Mouse (Mus musculus): ENCODE results near the gene Fbxo10. TPM values are rescaled to one million over a fixed set of nuclear protein-coding genes. Genes with fewer than 3 reads are reported as not detected.

Fbxo10 gene
- polyA plus RNA-seq, 1 experiment from 2014 or later, result 5.6 TPM

GRCm38 (mm10) chr4:45015615-45016014, 68.8 kb downstream of the Fbxo10 start:
- DNase-seq (ENCODE audit: low spot score, missing footprints), result peak; percentile 93
- 7% methylated on average over 3 of the region's 3 CpGs for WGBS
- no peak overlapping the region for H3K27ac ChIP-seq (ENCODE audit: low read depth, low read length)
- no peaks in the 10 kb centered on the region for H3K9me3 ChIP-seq (ENCODE audit: control insufficient read depth, low read length)
- no peak overlapping the region for H3K4me2 ChIP-seq
- no peaks in the 10 kb centered on the region for H3K27me3 ChIP-seq (ENCODE audit: control insufficient read depth, insufficient read depth, low read length)
- no peaks in the 10 kb centered on the region for H3K36me3 ChIP-seq (ENCODE audit: control insufficient read depth, insufficient read depth, low read length)
- H3K4me1 ChIP-seq (ENCODE audit: control insufficient read depth, insufficient read depth, low read length), result peaks cover 25% of the 10 kb centered on the region
- H3K9ac ChIP-seq (ENCODE audit: low read length), result 0 out of 2 replicates have a peak overlapping the region, but pooled peaks have one; percentile 22
- no peak for ATAC-seq (ENCODE audit: low FRiP score)
- no peak overlapping the region for H3K4me3 ChIP-seq (ENCODE audit: low read depth, low read length)

GRCm38 (mm10) chr4:45013537-45013936, 70.9 kb downstream of the Fbxo10 start:
- peak overlapping the region; percentile 54 for H3K4me2 ChIP-seq
- peak overlapping the region; percentile 64; the same call in 1 of the 2 replicates for H3K9ac ChIP-seq (ENCODE audit: low read length)
- no peak for DNase-seq (ENCODE audit: low spot score, missing footprints)
- ATAC-seq (ENCODE audit: low FRiP score), result no peak
- no peaks in the 10 kb centered on the region for H3K9me3 ChIP-seq (ENCODE audit: control insufficient read depth, low read length)
- peak overlapping the region; percentile 51; the same call in 1 of the 2 replicates for H3K4me3 ChIP-seq (ENCODE audit: low read depth, low read length)
- peaks cover 24% of the 10 kb centered on the region for H3K4me1 ChIP-seq (ENCODE audit: control insufficient read depth, insufficient read depth, low read length)
- H3K36me3 ChIP-seq (ENCODE audit: control insufficient read depth, insufficient read depth, low read length), result no peaks in the 10 kb centered on the region
- H3K27me3 ChIP-seq (ENCODE audit: control insufficient read depth, insufficient read depth, low read length), result no peaks in the 10 kb centered on the region
- 10% methylated on average over 2 of the region's 2 CpGs for WGBS
- H3K27ac ChIP-seq (ENCODE audit: low read depth, low read length), result no peak overlapping the region

GRCm38 (mm10) chr4:45013031-45013431, 71.4 kb downstream of the Fbxo10 start:
- DNase-seq (ENCODE audit: low spot score, missing footprints) (no peak), ATAC-seq (ENCODE audit: low FRiP score) (no peak)
- under 1% methylated on average over 13 of the region's 13 CpGs for WGBS

DNA sequence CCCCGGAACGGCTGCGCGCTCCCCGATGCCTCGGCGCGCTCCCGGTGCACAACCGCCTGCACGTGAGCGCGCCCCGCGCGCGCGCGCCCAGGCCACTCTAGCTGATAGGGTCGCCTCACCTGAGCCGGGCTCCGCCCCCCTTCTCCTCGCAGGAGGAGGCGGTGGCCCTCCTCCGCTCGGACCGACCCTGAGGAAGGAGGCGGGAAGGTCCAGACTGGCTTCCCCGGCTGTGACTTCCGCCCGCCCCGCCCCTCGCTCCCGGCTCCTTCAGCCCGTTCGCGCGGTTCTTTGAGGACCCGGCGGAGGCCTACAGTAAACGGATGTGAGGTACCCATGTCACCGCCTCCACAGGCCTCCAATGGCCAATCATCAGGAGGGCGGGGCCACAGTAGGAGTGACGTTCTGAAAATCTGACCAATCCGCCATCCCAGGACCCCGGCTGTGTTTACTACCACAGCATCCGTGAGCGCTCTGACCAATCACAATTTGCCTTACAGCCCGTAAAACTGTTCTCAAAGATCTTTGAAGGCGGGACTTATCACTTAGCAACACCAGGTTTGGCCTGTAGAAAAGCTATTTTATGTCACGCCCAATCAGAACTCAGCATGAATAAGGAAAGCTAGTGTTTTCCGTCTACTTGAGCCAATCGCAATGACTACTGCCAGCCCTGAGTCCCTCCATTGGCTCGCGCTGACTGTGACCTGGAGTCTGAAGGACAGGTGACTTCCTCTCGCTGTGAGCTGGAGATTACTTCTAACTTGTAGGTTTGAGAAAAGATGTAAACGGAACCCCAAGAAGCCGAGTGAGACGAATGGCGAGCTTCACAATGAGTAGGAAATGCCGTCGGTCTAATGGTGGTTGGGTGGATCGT, 72.1 kb downstream of the Fbxo10 start, which contains the start of gene Zbtb5:
TSS of gene Zbtb5 (minus strand) at position 308 of the 871 bp plus-strand sequence.
- peak; percentile 99 for ATAC-seq (ENCODE audit: low FRiP score)
- Histone ChIP-seq H3K36me3 (ENCODE audit: control insufficient read depth, insufficient read depth, low read length) (no peaks in the 10 kb centered on the region), H3K27ac (ENCODE audit: low read depth, low read length) (peak within 1 kb of the TSS; percentile 90), H3K9me3 (ENCODE audit: control insufficient read depth, low read length) (no peaks in the 10 kb centered on the region), H3K4me2 (peak within 1 kb of the TSS; percentile 68), H3K4me1 (ENCODE audit: control insufficient read depth, insufficient read depth, low read length) (peaks cover 20% of the 10 kb centered on the region), H3K9ac (ENCODE audit: low read length) (peak within 1 kb of the TSS; percentile 79), H3K4me3 (ENCODE audit: low read depth, low read length) (peak within 1 kb of the TSS; percentile 57), H3K27me3 (ENCODE audit: control insufficient read depth, insufficient read depth, low read length) (no peaks in the 10 kb centered on the region)
- peak; percentile 99 for DNase-seq (ENCODE audit: low spot score, missing footprints)
- under 1% methylated on average over 46 of the region's 63 CpGs for WGBS

More at GRCm38 (mm10) chr4:45013031-45013431, 71.4 kb downstream of the Fbxo10 start:
- Histone ChIP-seq H3K4me1 (ENCODE audit: control insufficient read depth, insufficient read depth, low read length) (peaks cover 23% of the 10 kb centered on the region), H3K4me3 (ENCODE audit: low read depth, low read length) (peak overlapping the region; percentile 51), H3K36me3 (ENCODE audit: control insufficient read depth, insufficient read depth, low read length) (no peaks in the 10 kb centered on the region), H3K4me2 (peak overlapping the region; percentile 54), H3K27ac (ENCODE audit: low read depth, low read length) (0 out of 2 replicates have a peak overlapping the region, but pooled peaks have one; percentile 51), H3K9ac (ENCODE audit: low read length) (peak overlapping the region; percentile 64), H3K27me3 (ENCODE audit: control insufficient read depth, insufficient read depth, low read length) (no peaks in the 10 kb centered on the region), H3K9me3 (ENCODE audit: control insufficient read depth, low read length) (no peaks in the 10 kb centered on the region)

- peak; percentile 98 for DNase-seq (ENCODE audit: low spot score, missing footprints)
- H3K27me3 ChIP-seq (ENCODE audit: control insufficient read depth, insufficient read depth, low read length), result no peaks in the 10 kb centered on the region
- H3K36me3 ChIP-seq (ENCODE audit: control insufficient read depth, insufficient read depth, low read length), result no peaks in the 10 kb centered on the region
- H3K9me3 ChIP-seq (ENCODE audit: control insufficient read depth, low read length), result no peaks in the 10 kb centered on the region
- H3K27ac ChIP-seq (ENCODE audit: low read depth, low read length), result peak overlapping the region; percentile 90
- peak overlapping the region; percentile 68 for H3K4me2 ChIP-seq
- ATAC-seq (ENCODE audit: low FRiP score), result peak; percentile 86
- H3K4me1 ChIP-seq (ENCODE audit: control insufficient read depth, insufficient read depth, low read length), result peaks cover 20% of the 10 kb centered on the region
- peak overlapping the region; percentile 57 for H3K4me3 ChIP-seq (ENCODE audit: low read depth, low read length)
- peak overlapping the region; percentile 79 for H3K9ac ChIP-seq (ENCODE audit: low read length)
- under 1% methylated on average over 31 of the region's 31 CpGs for WGBS
Observed at GRCm38 (mm10) chr4:45011581-45012104, 72.8 kb downstream of the Fbxo10 start.

GRCm38 (mm10) chr4:45010806-45011415, 73.5 kb downstream of the Fbxo10 start:
- Histone ChIP-seq H3K4me1 (ENCODE audit: control insufficient read depth, insufficient read depth, low read length) (peaks cover 20% of the 10 kb centered on the region), H3K27me3 (ENCODE audit: control insufficient read depth, insufficient read depth, low read length) (no peaks in the 10 kb centered on the region), H3K9me3 (ENCODE audit: control insufficient read depth, low read length) (no peaks in the 10 kb centered on the region), H3K4me2 (peak overlapping the region; percentile 68), H3K4me3 (ENCODE audit: low read depth, low read length) (peak overlapping the region; percentile 57), H3K27ac (ENCODE audit: low read depth, low read length) (no peak overlapping the region; the same call in 1 of the 2 replicates), H3K36me3 (ENCODE audit: control insufficient read depth, insufficient read depth, low read length) (no peaks in the 10 kb centered on the region), H3K9ac (ENCODE audit: low read length) (peak overlapping the region; percentile 79)
- ATAC-seq (ENCODE audit: low FRiP score) (no peak), DNase-seq (ENCODE audit: low spot score, missing footprints) (peak; percentile 89)
- 10% methylated on average over 11 of the region's 11 CpGs for WGBS

- ATAC-seq (ENCODE audit: low FRiP score), result no peak
- Histone ChIP-seq H3K9me3 (ENCODE audit: control insufficient read depth, low read length) (no peaks in the 10 kb centered on the region), H3K27ac (ENCODE audit: low read depth, low read length) (no peak overlapping the region), H3K4me1 (ENCODE audit: control insufficient read depth, insufficient read depth, low read length) (peaks cover 8% of the 10 kb centered on the region), H3K4me2 (no peak overlapping the region), H3K4me3 (ENCODE audit: low read depth, low read length) (no peak overlapping the region), H3K9ac (ENCODE audit: low read length) (no peak overlapping the region), H3K36me3 (ENCODE audit: control insufficient read depth, insufficient read depth, low read length) (no peaks in the 10 kb centered on the region), H3K27me3 (ENCODE audit: control insufficient read depth, insufficient read depth, low read length) (no peaks in the 10 kb centered on the region)
- DNase-seq (ENCODE audit: low spot score, missing footprints), result no peak
- WGBS, result 89% methylated on average over 3 of the region's 3 CpGs
Observed at GRCm38 (mm10) chr4:45005452-45005851, 79.0 kb downstream of the Fbxo10 start.

- no peaks in the 10 kb centered on the region for H3K9me3 ChIP-seq (ENCODE audit: control insufficient read depth, low read length)
- H3K9ac ChIP-seq (ENCODE audit: low read length), result no peak overlapping the region
- DNase-seq (ENCODE audit: low spot score, missing footprints) (peak; percentile 14), ATAC-seq (ENCODE audit: low FRiP score) (no peak)
- no peaks in the 10 kb centered on the region for H3K36me3 ChIP-seq (ENCODE audit: control insufficient read depth, insufficient read depth, low read length)
- no peak overlapping the region for H3K4me2 ChIP-seq
- no peak overlapping the region for H3K4me3 ChIP-seq (ENCODE audit: low read depth, low read length)
- 89% methylated on average over 6 of the region's 6 CpGs for WGBS
- H3K27ac ChIP-seq (ENCODE audit: low read depth, low read length), result no peak overlapping the region
- no peaks in the 10 kb centered on the region for H3K27me3 ChIP-seq (ENCODE audit: control insufficient read depth, insufficient read depth, low read length)
- peaks cover 4% of the 10 kb centered on the region; the same call in 1 of the 2 replicates for H3K4me1 ChIP-seq (ENCODE audit: control insufficient read depth, insufficient read depth, low read length)
Observed at GRCm38 (mm10) chr4:45000001-45000400, 84.4 kb downstream of the Fbxo10 start.

Measured in midbrain, embryonic 11.5 days (tissue).